Mouse (Mus musculus) forebrain, embryonic 11.5 days (tissue): ENCODE measurements around the gene Gli2. TPM values are rescaled to one million over a fixed set of nuclear protein-coding genes. Genes with fewer than 3 reads are reported as not detected.

ENCODE experiments used
- ATAC-seq: fragments of 200-750 bp; cut with Nextera tagmentation; replicated peaks from 2 replicates; pipeline ENCODE4 v1.8.0; 2017; ENCODE audit warnings: moderate TSS enrichment; ENCODE audit not compliant: low FRiP score
- DNase-seq: peaks from one replicate; pipeline ENCODE4 v3.0.0-alpha.2; 2017; ENCODE audit warnings: low spot score
- H3K27ac ChIP-seq: fragments of 300-500 bp; sonication (generic); 2 replicates; pipeline ENCODE4 v1.5.1; 2014; ENCODE audit warnings: low read depth, low read length
- H3K27me3 ChIP-seq: fragments of 300-500 bp; sonication (generic); 2 replicates; pipeline ENCODE4 v1.6.1; 2014; ENCODE audit warnings: mild to moderate bottlenecking, low read length, mixed read lengths; ENCODE audit not compliant: control insufficient read depth, insufficient read depth
- H3K36me3 ChIP-seq: fragments of 300-500 bp; sonication (generic); 2 replicates; pipeline ENCODE4 v1.6.1; 2014; ENCODE audit warnings: mild to moderate bottlenecking, low read length, moderate library complexity, mixed read lengths; ENCODE audit not compliant: control insufficient read depth, insufficient read depth
- H3K4me1 ChIP-seq: fragments of 300-500 bp; sonication (generic); replicated peaks from 2 replicates; pipeline ENCODE4 v1.6.1; 2014; ENCODE audit warnings: low read length, mixed read lengths; ENCODE audit not compliant: control insufficient read depth, insufficient read depth
- H3K4me2 ChIP-seq: fragments of 300-500 bp; sonication (generic); 2 replicates; pipeline ENCODE4 v1.6.1; 2014; ENCODE audit warnings: low read depth, mild to moderate bottlenecking, low read length, moderate library complexity, mixed read lengths; ENCODE audit not compliant: severe bottlenecking
- H3K4me3 ChIP-seq: fragments of 300-500 bp; sonication (generic); 2 replicates; pipeline ENCODE4 v1.5.1; 2014; ENCODE audit warnings: low read depth, low read length
- H3K9ac ChIP-seq: fragments of 300-500 bp; sonication (generic); 2 replicates; pipeline ENCODE4 v1.6.1; 2014; ENCODE audit warnings: low read length
- H3K9me3 ChIP-seq: fragments of 300-500 bp; sonication (generic); 2 replicates; pipeline ENCODE4 v1.6.1; 2016; ENCODE audit warnings: low read length, mixed read lengths; ENCODE audit not compliant: control insufficient read depth
- WGBS: fragments of 180-500 bp; shearing (Covaris S2); extraction: QIAGEN DNeasy Blood & Tissue Kit; methylation state at CpG from one replicate; pipeline ENCODE4 v1.1.7; 2014; 5-methylcytosine and 5-hydroxymethylcytosine counted together
- polyA plus RNA-seq: library from polyadenylated mRNA; unstranded; fragments of >200 nt; fragmentation: Nextera tagmentation; extraction: Ambion mirVana; gene quantifications from 2 replicates; pipeline ENCODE4 v1.2.1, GENCODE M21; 2014

Gene Gli2
- polyA plus RNA-seq, 1 experiment from 2014 or later = 16.3 TPM

- no peak overlapping the region for H3K9ac ChIP-seq
- H3K36me3 ChIP-seq = no peaks in the 10 kb centered on the region; the same call in 1 of the 2 replicates
- H3K9me3 ChIP-seq = no peaks in the 10 kb centered on the region
- no peak overlapping the region for H3K27ac ChIP-seq
- no peak overlapping the region for H3K4me2 ChIP-seq
- WGBS = 83% methylated on average over 6 of the region's 6 CpGs
- no peak overlapping the region for H3K4me3 ChIP-seq
- no peaks in the 10 kb centered on the region for H3K4me1 ChIP-seq
- DNase-seq = no peak
- H3K27me3 ChIP-seq = no peaks in the 10 kb centered on the region
- ATAC-seq = no peak
Measured at GRCm38 (mm10) chr1:118878291-118878690, 175.1 kb downstream of the Gli2 start.

GRCm38 (mm10) chr1:118875227-118875626 is 178.2 kb downstream of the Gli2 start:
- 86% methylated on average over 9 of the region's 9 CpGs for WGBS
- ATAC-seq = no peak
- no peak overlapping the region for H3K9ac ChIP-seq
- H3K4me2 ChIP-seq = no peak overlapping the region
- H3K27me3 ChIP-seq = no peaks in the 10 kb centered on the region
- no peaks in the 10 kb centered on the region for H3K9me3 ChIP-seq
- H3K27ac ChIP-seq = no peak overlapping the region
- H3K36me3 ChIP-seq = no peaks in the 10 kb centered on the region; the same call in 1 of the 2 replicates
- H3K4me1 ChIP-seq = no peaks in the 10 kb centered on the region
- DNase-seq = no peak
- no peak overlapping the region for H3K4me3 ChIP-seq

GRCm38 (mm10) chr1:118873559-118873958 is 179.9 kb downstream of the Gli2 start:
- H3K36me3 ChIP-seq = no peaks in the 10 kb centered on the region; the same call in 1 of the 2 replicates
- H3K4me1 ChIP-seq = no peaks in the 10 kb centered on the region
- H3K27ac ChIP-seq = no peak overlapping the region
- DNase-seq = no peak
- H3K4me2 ChIP-seq = no peak overlapping the region
- H3K9ac ChIP-seq = no peak overlapping the region
- no peak overlapping the region for H3K4me3 ChIP-seq
- H3K27me3 ChIP-seq = no peaks in the 10 kb centered on the region
- WGBS = 87% methylated on average over 7 of the region's 7 CpGs
- no peak for ATAC-seq
- H3K9me3 ChIP-seq = no peaks in the 10 kb centered on the region

- Histone ChIP-seq H3K9ac (no peak overlapping the region), H3K27ac (no peak overlapping the region), H3K4me2 (no peak overlapping the region), H3K27me3 (no peaks in the 10 kb centered on the region), H3K4me3 (no peak overlapping the region), H3K36me3 (peaks cover 9% of the 10 kb centered on the region; the same call in 1 of the 2 replicates), H3K9me3 (no peaks in the 10 kb centered on the region), H3K4me1 (no peaks in the 10 kb centered on the region)
- 84% methylated on average over 9 of the region's 9 CpGs for WGBS
- DNase-seq (no peak), ATAC-seq (0 out of 2 replicates have a peak, but pooled peaks have one; percentile 18)
Measured at GRCm38 (mm10) chr1:118864735-118865134, 188.7 kb downstream of the Gli2 start.

- no peaks in the 10 kb centered on the region for H3K27me3 ChIP-seq
- H3K36me3 ChIP-seq = peaks cover 9% of the 10 kb centered on the region; the same call in 1 of the 2 replicates
- H3K27ac ChIP-seq = no peak overlapping the region
- ATAC-seq (no peak), DNase-seq (no peak)
- WGBS = 75% methylated on average over 5 of the region's 5 CpGs
- no peak overlapping the region for H3K9ac ChIP-seq
- H3K9me3 ChIP-seq = no peaks in the 10 kb centered on the region
- no peaks in the 10 kb centered on the region for H3K4me1 ChIP-seq
- H3K4me3 ChIP-seq = no peak overlapping the region
- H3K4me2 ChIP-seq = no peak overlapping the region
Measured at GRCm38 (mm10) chr1:118864031-118864430, 189.4 kb downstream of the Gli2 start.

- WGBS = 90% methylated on average over 9 of the region's 9 CpGs
- peaks cover 5% of the 10 kb centered on the region; the same call in 1 of the 2 replicates for H3K36me3 ChIP-seq
- no peak overlapping the region for H3K27ac ChIP-seq
- no peaks in the 10 kb centered on the region for H3K27me3 ChIP-seq
- ATAC-seq (no peak), DNase-seq (no peak)
- no peaks in the 10 kb centered on the region for H3K9me3 ChIP-seq
- no peak overlapping the region for H3K4me2 ChIP-seq
- H3K9ac ChIP-seq = no peak overlapping the region
- no peaks in the 10 kb centered on the region for H3K4me1 ChIP-seq
- H3K4me3 ChIP-seq = no peak overlapping the region
Measured at GRCm38 (mm10) chr1:118858101-118858500, 195.3 kb downstream of the Gli2 start.

GRCm38 (mm10) chr1:118830658-118831057 is 222.8 kb downstream of the Gli2 start:
- Histone ChIP-seq H3K4me3 (no peak overlapping the region), H3K36me3 (no peaks in the 10 kb centered on the region), H3K9me3 (no peaks in the 10 kb centered on the region), H3K4me1 (no peaks in the 10 kb centered on the region), H3K9ac (no peak overlapping the region), H3K4me2 (no peak overlapping the region), H3K27ac (no peak overlapping the region), H3K27me3 (no peaks in the 10 kb centered on the region)
- DNase-seq = no peak
- 80% methylated on average over 5 of the region's 5 CpGs for WGBS
- no peak for ATAC-seq

- Histone ChIP-seq H3K4me3 (no peak overlapping the region), H3K27ac (no peak overlapping the region), H3K9ac (no peak overlapping the region), H3K4me1 (no peaks in the 10 kb centered on the region), H3K27me3 (no peaks in the 10 kb centered on the region), H3K4me2 (no peak overlapping the region), H3K9me3 (no peaks in the 10 kb centered on the region), H3K36me3 (no peaks in the 10 kb centered on the region)
- ATAC-seq = no peak
- no peak for DNase-seq
- WGBS = 86% methylated on average over 11 of the region's 11 CpGs
Measured at GRCm38 (mm10) chr1:118826614-118827013, 226.8 kb downstream of the Gli2 start.

GRCm38 (mm10) chr1:118825467-118826219 is 227.8 kb downstream of the Gli2 start:
- 77% methylated on average over 31 of the region's 31 CpGs for WGBS
- no peak; the same call in 1 of the 2 replicates for ATAC-seq

More at GRCm38 (mm10) chr1:118825467-118826219, 227.8 kb downstream of the Gli2 start:
- no peak for DNase-seq
- Histone ChIP-seq H3K36me3 (no peaks in the 10 kb centered on the region), H3K27me3 (no peaks in the 10 kb centered on the region), H3K9me3 (no peaks in the 10 kb centered on the region), H3K4me2 (no peak overlapping the region), H3K4me3 (no peak overlapping the region), H3K4me1 (no peaks in the 10 kb centered on the region), H3K9ac (no peak overlapping the region), H3K27ac (no peak overlapping the region)
